Mouse (Mus musculus): ENCODE data around the gene Ms4a4a.

The Ms4a4a gene

DNA sequence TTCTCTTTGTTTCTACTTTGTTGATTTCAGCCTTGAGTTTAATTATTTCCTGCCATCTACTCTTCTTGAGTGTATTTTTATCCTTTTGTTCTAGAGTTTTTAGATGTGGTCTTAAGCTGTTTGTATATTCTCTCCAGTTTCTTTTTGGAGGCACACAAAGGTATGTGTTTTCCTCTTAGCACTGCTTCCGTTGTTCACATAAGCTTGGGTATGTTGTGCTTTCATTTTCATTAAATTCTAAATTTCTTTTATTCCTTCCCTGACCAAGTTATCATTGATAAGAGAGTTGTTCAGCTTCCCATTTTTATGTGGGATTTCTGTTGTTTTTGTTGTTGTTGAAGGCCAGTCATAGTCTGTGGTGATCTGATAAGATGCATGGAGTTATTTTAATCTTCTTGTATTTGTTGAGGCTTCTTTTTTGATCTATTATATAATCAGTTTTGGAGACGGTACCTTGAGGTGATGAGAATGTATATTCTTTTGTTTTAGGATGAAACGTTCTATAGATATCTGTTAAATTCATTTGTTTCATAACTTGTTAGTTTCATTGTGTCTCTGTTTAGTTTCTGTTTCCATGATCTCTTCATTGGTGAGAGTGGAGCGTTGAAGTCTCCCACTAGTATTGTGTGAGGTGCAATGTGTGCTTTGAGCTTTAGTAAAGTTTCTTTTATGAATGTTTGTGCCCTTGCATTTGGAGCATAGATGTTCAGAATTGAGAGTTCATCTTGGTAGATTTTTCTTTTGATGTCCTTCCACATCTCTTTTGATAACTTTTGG, 59.9 kb downstream of the Ms4a4a start:
- DNase-seq: no peak
